Mouse (Mus musculus): Measurements from ENCODE around the gene Itm2c.

- TF ChIP-seq ZC3H11A (IDR thresholded peaks at IDR 0.05; ENCODE audit: borderline replicate concordance, low read depth, low read length) (no peak), HCFC1 (IDR thresholded peaks at IDR 0.05; ENCODE audit: borderline replicate concordance, insufficient read depth, low read length) (no peak), MAFK (IDR thresholded peaks at IDR 0.05; ENCODE audit: insufficient read depth, low read depth, low read length) (no peak)
These were observed 4.0 kb downstream of the Itm2c start for GRCm38 (mm10) chr1:85897901-85898760.
